Mouse (Mus musculus) neural tube, embryonic 15.5 days (tissue): ENCODE measurements around the gene Pla2g4d. TPM values are rescaled to one million over a fixed set of nuclear protein-coding genes. Genes with fewer than 3 reads are reported as not detected.

Source experiments
- ATAC-seq: fragments of 200-750 bp; cut with Nextera tagmentation; 2 replicates; pipeline ENCODE4 v1.8.0; 2017; ENCODE audit warnings: mild to moderate bottlenecking, moderate TSS enrichment, moderate library complexity; ENCODE audit not compliant: low FRiP score
- H3K27ac ChIP-seq: fragments of 300-500 bp; sonication (generic); replicated peaks from 2 replicates; pipeline ENCODE4 v1.5.1; 2015; ENCODE audit warnings: mild to moderate bottlenecking, inconsistent platforms
- H3K27me3 ChIP-seq: fragments of 300-500 bp; sonication (generic); replicated peaks from 2 replicates; pipeline ENCODE4 v1.6.1; 2015; ENCODE audit warnings: inconsistent platforms
- H3K36me3 ChIP-seq: fragments of 300-500 bp; sonication (generic); 2 replicates; pipeline ENCODE4 v1.6.1; 2015; ENCODE audit warnings: inconsistent platforms
- H3K4me1 ChIP-seq: fragments of 300-500 bp; sonication (generic); 2 replicates; pipeline ENCODE4 v1.6.1; 2015; ENCODE audit warnings: inconsistent platforms
- H3K4me2 ChIP-seq: fragments of 300-500 bp; sonication (generic); 2 replicates; pipeline ENCODE4 v1.6.1; 2015; ENCODE audit warnings: inconsistent platforms, mild to moderate bottlenecking, moderate library complexity
- H3K4me3 ChIP-seq: fragments of 300-500 bp; sonication (generic); replicated peaks from 2 replicates; pipeline ENCODE4 v1.5.1; 2015; ENCODE audit warnings: mild to moderate bottlenecking, inconsistent platforms
- H3K9ac ChIP-seq: fragments of 300-500 bp; sonication (generic); replicated peaks from 2 replicates; pipeline ENCODE4 v1.6.1; 2015; ENCODE audit warnings: mild to moderate bottlenecking, inconsistent platforms
- H3K9me3 ChIP-seq: fragments of 300-500 bp; sonication (generic); replicated peaks from 2 replicates; pipeline ENCODE4 v1.6.1; 2016; ENCODE audit warnings: inconsistent platforms
- WGBS: fragments of 180-500 bp; shearing (Covaris S2); methylation state at CpG from one replicate; pipeline ENCODE4 v1.1.7; 2015; ENCODE audit warnings: mixed read lengths; 5-methylcytosine and 5-hydroxymethylcytosine counted together
- polyA plus RNA-seq: library from polyadenylated mRNA; unstranded; fragments of >200 nt; fragmentation: Nextera tagmentation; extraction: Ambion mirVana; gene quantifications from 2 replicates; pipeline ENCODE4 v1.2.1, GENCODE M21; 2015

Pla2g4d gene
- polyA plus RNA-seq = 0.04 TPM in 1 of 2 replicates, not detected in the other

- H3K9ac ChIP-seq = no peak within 1 kb of the TSS
- H3K4me3 ChIP-seq = no peak within 1 kb of the TSS
- no peak within 1 kb of the TSS for H3K27ac ChIP-seq
- no peaks in the 10 kb centered on the region for H3K36me3 ChIP-seq
- no peaks in the 10 kb centered on the region for H3K27me3 ChIP-seq
- 73% methylated on average over 5 of the region's 5 CpGs for WGBS
- ATAC-seq = no peak
- H3K4me1 ChIP-seq = no peaks in the 10 kb centered on the region
- no peak within 1 kb of the TSS for H3K4me2 ChIP-seq
- H3K9me3 ChIP-seq = no peaks in the 10 kb centered on the region
These were observed at the start of gene Pla2g4d for GRCm38 (mm10) chr2:120288995-120289394. Pla2g4d (minus strand) TSS chr2:120289197.

GRCm38 (mm10) chr2:120337886-120338285 is 48.9 kb upstream of the Pla2g4d start:
- Histone ChIP-seq H3K36me3 (peaks cover 81% of the 10 kb centered on the region), H3K9me3 (no peaks in the 10 kb centered on the region), H3K27me3 (no peaks in the 10 kb centered on the region), H3K4me1 (no peaks in the 10 kb centered on the region), H3K4me2 (no peak overlapping the region), H3K27ac (no peak overlapping the region), H3K9ac (no peak overlapping the region), H3K4me3 (no peak overlapping the region)
- no peak for ATAC-seq
- 71% methylated on average over 2 of the region's 2 CpGs for WGBS

- WGBS = 89% methylated on average over 4 of the region's 4 CpGs
- no peak overlapping the region for H3K9ac ChIP-seq
- no peak overlapping the region for H3K4me2 ChIP-seq
- no peaks in the 10 kb centered on the region for H3K4me1 ChIP-seq
- no peak for ATAC-seq
- H3K27me3 ChIP-seq = no peaks in the 10 kb centered on the region
- no peaks in the 10 kb centered on the region for H3K9me3 ChIP-seq
- peaks cover 75% of the 10 kb centered on the region for H3K36me3 ChIP-seq
- no peak overlapping the region for H3K27ac ChIP-seq
- no peak overlapping the region for H3K4me3 ChIP-seq
These were observed 42.6 kb upstream of the Pla2g4d start for GRCm38 (mm10) chr2:120331575-120331974.

- Histone ChIP-seq H3K4me2 (no peak overlapping the region), H3K27me3 (no peaks in the 10 kb centered on the region), H3K4me3 (no peak overlapping the region), H3K9ac (no peak overlapping the region), H3K36me3 (peaks cover 36% of the 10 kb centered on the region), H3K9me3 (no peaks in the 10 kb centered on the region), H3K27ac (no peak overlapping the region), H3K4me1 (no peaks in the 10 kb centered on the region)
- whole genome bisulfite sequencing = 81% methylated on average over 4 of the region's 4 CpGs
- ATAC-seq = no peak
These were observed 26.1 kb upstream of the Pla2g4d start for GRCm38 (mm10) chr2:120315077-120315476.

GRCm38 (mm10) chr2:120314487-120314886 is 25.5 kb upstream of the Pla2g4d start:
- Histone ChIP-seq H3K27ac (no peak overlapping the region), H3K4me3 (no peak overlapping the region), H3K36me3 (peaks cover 33% of the 10 kb centered on the region), H3K9me3 (no peaks in the 10 kb centered on the region), H3K27me3 (no peaks in the 10 kb centered on the region), H3K4me1 (no peaks in the 10 kb centered on the region), H3K9ac (no peak overlapping the region), H3K4me2 (no peak overlapping the region)
- WGBS = 79% methylated on average over 4 of the region's 4 CpGs
- no peak for ATAC-seq

GRCm38 (mm10) chr2:120313976-120314375 is 25.0 kb upstream of the Pla2g4d start, which contains the start of gene Pla2g4f:
Pla2g4f (minus strand) TSS chr2:120314165.
- Histone ChIP-seq H3K27ac (no peak within 1 kb of the TSS), H3K4me2 (no peak within 1 kb of the TSS), H3K4me1 (no peaks in the 10 kb centered on the region), H3K9me3 (no peaks in the 10 kb centered on the region), H3K4me3 (no peak within 1 kb of the TSS), H3K36me3 (peaks cover 28% of the 10 kb centered on the region), H3K9ac (no peak within 1 kb of the TSS), H3K27me3 (no peaks in the 10 kb centered on the region)
- WGBS = 57% methylated on average over 3 of the region's 3 CpGs
- no peak for ATAC-seq

GRCm38 (mm10) chr2:120312276-120312825 is 23.4 kb upstream of the Pla2g4d start:
- Histone ChIP-seq H3K9me3 (no peaks in the 10 kb centered on the region), H3K27me3 (no peaks in the 10 kb centered on the region), H3K9ac (no peak overlapping the region), H3K4me3 (no peak overlapping the region), H3K36me3 (peaks cover 12% of the 10 kb centered on the region), H3K4me1 (no peaks in the 10 kb centered on the region), H3K27ac (no peak overlapping the region), H3K4me2 (no peak overlapping the region)
- whole genome bisulfite sequencing = 88% methylated on average over 7 of the region's 7 CpGs
- ATAC-seq = no peak

GRCm38 (mm10) chr2:120304113-120304512 is 15.1 kb upstream of the Pla2g4d start:
- ATAC-seq = no peak
- H3K9me3 ChIP-seq = no peaks in the 10 kb centered on the region
- no peaks in the 10 kb centered on the region for H3K27me3 ChIP-seq
- 35% methylated on average over 3 of the region's 3 CpGs for WGBS
- H3K9ac ChIP-seq = no peak overlapping the region
- no peak overlapping the region for H3K4me3 ChIP-seq
- no peaks in the 10 kb centered on the region for H3K36me3 ChIP-seq
- no peaks in the 10 kb centered on the region for H3K4me1 ChIP-seq
- H3K27ac ChIP-seq = no peak overlapping the region
- H3K4me2 ChIP-seq = no peak overlapping the region

- no peak for ATAC-seq
- Histone ChIP-seq H3K9me3 (no peaks in the 10 kb centered on the region), H3K9ac (no peak overlapping the region), H3K27ac (no peak overlapping the region), H3K4me2 (no peak overlapping the region), H3K36me3 (no peaks in the 10 kb centered on the region), H3K4me3 (no peak overlapping the region), H3K27me3 (no peaks in the 10 kb centered on the region), H3K4me1 (no peaks in the 10 kb centered on the region)
- WGBS = 95% methylated on average over 6 of the region's 6 CpGs
These were observed 12.1 kb upstream of the Pla2g4d start for GRCm38 (mm10) chr2:120301076-120301475.

GRCm38 (mm10) chr2:120299866-120300265 is 10.9 kb upstream of the Pla2g4d start:
- Histone ChIP-seq H3K36me3 (no peaks in the 10 kb centered on the region), H3K4me2 (no peak overlapping the region), H3K27ac (no peak overlapping the region), H3K9me3 (no peaks in the 10 kb centered on the region), H3K4me3 (no peak overlapping the region), H3K9ac (no peak overlapping the region), H3K27me3 (no peaks in the 10 kb centered on the region), H3K4me1 (no peaks in the 10 kb centered on the region)
- WGBS = 90% methylated on average over 4 of the region's 4 CpGs
- ATAC-seq = no peak

- Histone ChIP-seq H3K9me3 (no peaks in the 10 kb centered on the region), H3K4me1 (no peaks in the 10 kb centered on the region), H3K9ac (no peak overlapping the region), H3K36me3 (no peaks in the 10 kb centered on the region), H3K4me3 (no peak overlapping the region), H3K4me2 (no peak overlapping the region), H3K27me3 (no peaks in the 10 kb centered on the region), H3K27ac (no peak overlapping the region)
- ATAC-seq = no peak
- WGBS = 3% methylated on average over 2 of the region's 2 CpGs
These were observed 7.2 kb upstream of the Pla2g4d start for GRCm38 (mm10) chr2:120296160-120296559.

GRCm38 (mm10) chr2:120291471-120292078 is 2.6 kb upstream of the Pla2g4d start:
- H3K4me2 ChIP-seq = no peak overlapping the region
- 88% methylated on average over 8 of the region's 9 CpGs for WGBS
- no peaks in the 10 kb centered on the region for H3K9me3 ChIP-seq
- no peaks in the 10 kb centered on the region for H3K27me3 ChIP-seq
- no peak overlapping the region for H3K27ac ChIP-seq
- H3K36me3 ChIP-seq = no peaks in the 10 kb centered on the region
- no peak overlapping the region for H3K4me3 ChIP-seq
- H3K9ac ChIP-seq = no peak overlapping the region
- ATAC-seq = no peak
- H3K4me1 ChIP-seq = no peaks in the 10 kb centered on the region
